Mouse (Mus musculus): Measurements from ENCODE around the gene Dtl.

The Dtl gene

GRCm38 (mm10) chr1:191579524-191579923, 4.2 kb upstream of the Dtl start:
- no peak for DNase-seq (ENCODE audit: low read depth, low spot score)

- peak; percentile 80 for DNase-seq (ENCODE audit: low read depth, low spot score)
These were observed 380 bp downstream of the Dtl start for GRCm38 (mm10) chr1:191574871-191575457.

- no peak for DNase-seq (ENCODE audit: low read depth, low spot score)
These were observed 1.3 kb downstream of the Dtl start for GRCm38 (mm10) chr1:191573906-191574639.

- no peak for DNase-seq (ENCODE audit: low read depth, low spot score)
These were observed 4.9 kb downstream of the Dtl start for GRCm38 (mm10) chr1:191570415-191570814.

GRCm38 (mm10) chr1:191569625-191570024, 5.7 kb downstream of the Dtl start:
- DNase-seq (ENCODE audit: low read depth, low spot score), result no peak

- no peak for DNase-seq (ENCODE audit: low read depth, low spot score)
These were observed 7.5 kb downstream of the Dtl start for GRCm38 (mm10) chr1:191567859-191568258.

- DNase-seq (ENCODE audit: low read depth, low spot score), result peak; percentile 25
These were observed 12.4 kb downstream of the Dtl start for GRCm38 (mm10) chr1:191562823-191563365.

GRCm38 (mm10) chr1:191559779-191560178, 15.6 kb downstream of the Dtl start:
- DNase-seq (ENCODE audit: low read depth, low spot score), result no peak

GRCm38 (mm10) chr1:191557109-191557508, 18.2 kb downstream of the Dtl start:
- no peak for DNase-seq (ENCODE audit: low read depth, low spot score)

- no peak for DNase-seq (ENCODE audit: low read depth, low spot score)
These were observed 24.6 kb downstream of the Dtl start for GRCm38 (mm10) chr1:191550786-191551185.

- no peak for DNase-seq (ENCODE audit: low read depth, low spot score)
These were observed 31.6 kb downstream of the Dtl start for GRCm38 (mm10) chr1:191543747-191544146.

- DNase-seq (ENCODE audit: low read depth, low spot score), result no peak
These were observed 33.7 kb downstream of the Dtl start for GRCm38 (mm10) chr1:191541619-191542018.

- no peak for DNase-seq (ENCODE audit: low read depth, low spot score)
These were observed 34.3 kb downstream of the Dtl start for GRCm38 (mm10) chr1:191541014-191541413.

GRCm38 (mm10) chr1:191540300-191540699, 35.0 kb downstream of the Dtl start:
- no peak for DNase-seq (ENCODE audit: low read depth, low spot score)

- no peak for DNase-seq (ENCODE audit: low read depth, low spot score)
These were observed 40.4 kb downstream of the Dtl start for GRCm38 (mm10) chr1:191534896-191535295.

- DNase-seq (ENCODE audit: low read depth, low spot score), result no peak
These were observed 44.3 kb downstream of the Dtl start for GRCm38 (mm10) chr1:191531023-191531422.

- no peak for DNase-seq (ENCODE audit: low read depth, low spot score)
These were observed 45.9 kb downstream of the Dtl start for GRCm38 (mm10) chr1:191529406-191529805.

GRCm38 (mm10) chr1:191527921-191528612, 47.3 kb downstream of the Dtl start:
- no peak for DNase-seq (ENCODE audit: low read depth, low spot score)

- DNase-seq (ENCODE audit: low read depth, low spot score), result no peak
These were observed 48.3 kb downstream of the Dtl start for GRCm38 (mm10) chr1:191527089-191527488.

GRCm38 (mm10) chr1:191521395-191521794, 53.9 kb downstream of the Dtl start:
- no peak for DNase-seq (ENCODE audit: low read depth, low spot score)

GRCm38 (mm10) chr1:191520669-191521068, 54.7 kb downstream of the Dtl start:
- DNase-seq (ENCODE audit: low read depth, low spot score), result no peak

- DNase-seq (ENCODE audit: low read depth, low spot score), result no peak
These were observed 55.1 kb downstream of the Dtl start for GRCm38 (mm10) chr1:191520194-191520593.

Data from forelimb bud, embryonic 11.5 days (tissue).